Mouse (Mus musculus) heart, embryonic 12.5 days (tissue): Measurements from ENCODE around the gene Nabp2. TPM values are rescaled to one million over a fixed set of nuclear protein-coding genes. Genes with fewer than 3 reads are reported as not detected.

Experiments used
- ATAC-seq: fragments of 200-750 bp; cut with Nextera tagmentation; 2 replicates; pipeline ENCODE4 v1.8.0; 2017; ENCODE audit warnings: moderate TSS enrichment, moderate library complexity; ENCODE audit not compliant: insufficient number of reproducible peaks, low FRiP score
- H3K27ac ChIP-seq: fragments of 300-500 bp; sonication (generic); 2 replicates; pipeline ENCODE4 v1.5.1; 2016; ENCODE audit warnings: mild to moderate bottlenecking, moderate library complexity; ENCODE audit not compliant: poor library complexity, severe bottlenecking
- H3K27me3 ChIP-seq: fragments of 300-500 bp; sonication (generic); replicated peaks from 2 replicates; pipeline ENCODE4 v1.6.1; 2016; ENCODE audit warnings: mild to moderate bottlenecking, moderate library complexity
- H3K36me3 ChIP-seq: fragments of 300-500 bp; sonication (generic); 2 replicates; pipeline ENCODE4 v1.6.1; 2016; ENCODE audit warnings: mild to moderate bottlenecking, moderate library complexity
- H3K4me1 ChIP-seq: fragments of 300-500 bp; sonication (generic); replicated peaks from 2 replicates; pipeline ENCODE4 v1.6.1; 2016; ENCODE audit warnings: mild to moderate bottlenecking
- H3K4me2 ChIP-seq: fragments of 300-500 bp; sonication (generic); 2 replicates; pipeline ENCODE4 v1.6.1; 2016; ENCODE audit warnings: mild to moderate bottlenecking, moderate library complexity
- H3K4me3 ChIP-seq: fragments of 300-500 bp; sonication (generic); 2 replicates; pipeline ENCODE4 v1.5.1; 2016; ENCODE audit warnings: mild to moderate bottlenecking
- H3K9ac ChIP-seq: fragments of 300-500 bp; sonication (generic); 2 replicates; pipeline ENCODE4 v1.6.1; 2016; ENCODE audit warnings: mild to moderate bottlenecking, moderate library complexity
- H3K9me3 ChIP-seq: fragments of 300-500 bp; sonication (generic); replicated peaks from 2 replicates; pipeline ENCODE4 v1.6.1; 2016; ENCODE audit warnings: mild to moderate bottlenecking, moderate library complexity
- WGBS: fragments of 180-500 bp; shearing (Covaris S2); methylation state at CpG from one replicate; pipeline ENCODE4 v1.1.7; 2016; 5-methylcytosine and 5-hydroxymethylcytosine counted together
- polyA plus RNA-seq: library from polyadenylated mRNA; unstranded; fragments of >200 nt; fragmentation: Nextera tagmentation; extraction: Ambion mirVana; gene quantifications from 2 replicates; pipeline ENCODE4 v1.2.1, GENCODE M21; 2016

The Nabp2 gene
- polyA plus RNA-seq, 1 experiment from 2014 or later, result 57.9 TPM

GRCm38 (mm10) chr10:128429052-128429451 is 17.8 kb upstream of the Nabp2 start:
- H3K9ac ChIP-seq, result no peak overlapping the region
- no peak overlapping the region for H3K4me3 ChIP-seq
- WGBS, result 88% methylated on average over 5 of the region's 5 CpGs
- no peak for ATAC-seq
- H3K9me3 ChIP-seq, result no peaks in the 10 kb centered on the region
- peaks cover 5% of the 10 kb centered on the region for H3K4me1 ChIP-seq
- no peaks in the 10 kb centered on the region for H3K27me3 ChIP-seq
- H3K27ac ChIP-seq, result no peak overlapping the region
- peaks cover 63% of the 10 kb centered on the region for H3K36me3 ChIP-seq
- H3K4me2 ChIP-seq, result no peak overlapping the region

- no peak for ATAC-seq
- Histone ChIP-seq H3K4me1 (peaks cover 5% of the 10 kb centered on the region), H3K36me3 (peaks cover 75% of the 10 kb centered on the region), H3K9me3 (no peaks in the 10 kb centered on the region), H3K27me3 (no peaks in the 10 kb centered on the region), H3K27ac (no peak overlapping the region), H3K9ac (no peak overlapping the region), H3K4me3 (no peak overlapping the region), H3K4me2 (no peak overlapping the region)
- 75% methylated on average over 3 of the region's 3 CpGs for WGBS
These were observed 14.0 kb upstream of the Nabp2 start for GRCm38 (mm10) chr10:128425260-128425659.

DNA sequence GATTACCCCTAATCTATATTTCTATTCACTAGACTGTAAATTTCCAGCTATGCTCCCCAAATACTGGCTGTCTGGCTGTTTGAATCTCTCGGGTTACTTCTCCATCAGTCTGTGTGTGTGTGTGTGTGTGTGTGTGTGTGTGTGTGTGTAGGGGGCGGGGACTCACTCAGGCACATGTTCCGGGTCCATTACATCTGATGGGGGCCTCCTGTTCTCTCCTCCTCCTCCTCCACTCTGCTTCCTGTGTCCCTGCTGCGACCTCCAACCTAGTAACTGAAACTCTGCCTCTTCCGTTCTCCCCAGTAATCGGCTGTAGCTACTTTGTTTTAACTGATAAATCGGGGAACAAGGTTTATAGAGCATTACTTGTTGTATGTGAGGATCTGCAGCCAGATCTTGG is 13.3 kb upstream of the Nabp2 start:
- H3K4me1 ChIP-seq, result peaks cover 5% of the 10 kb centered on the region
- no peak overlapping the region for H3K4me3 ChIP-seq
- peaks cover 75% of the 10 kb centered on the region for H3K36me3 ChIP-seq
- H3K27me3 ChIP-seq, result no peaks in the 10 kb centered on the region
- ATAC-seq, result no peak
- H3K9me3 ChIP-seq, result no peaks in the 10 kb centered on the region
- H3K9ac ChIP-seq, result 0 out of 2 replicates have a peak overlapping the region, but pooled peaks have one; percentile 17
- 50% methylated on average over 7 of the region's 7 CpGs for WGBS
- H3K27ac ChIP-seq, result peak overlapping the region; percentile 62; the same call in 1 of the 2 replicates
- H3K4me2 ChIP-seq, result no peak overlapping the region

- no peak overlapping the region for H3K4me2 ChIP-seq
- H3K9me3 ChIP-seq, result no peaks in the 10 kb centered on the region
- no peak overlapping the region for H3K27ac ChIP-seq
- WGBS, result 62% methylated on average over 5 of the region's 5 CpGs
- no peaks in the 10 kb centered on the region for H3K27me3 ChIP-seq
- ATAC-seq, result no peak
- H3K4me3 ChIP-seq, result no peak overlapping the region
- H3K9ac ChIP-seq, result no peak overlapping the region
- peaks cover 78% of the 10 kb centered on the region for H3K36me3 ChIP-seq
- H3K4me1 ChIP-seq, result peaks cover 5% of the 10 kb centered on the region
These were observed 11.1 kb upstream of the Nabp2 start for GRCm38 (mm10) chr10:128422426-128422825.

DNA sequence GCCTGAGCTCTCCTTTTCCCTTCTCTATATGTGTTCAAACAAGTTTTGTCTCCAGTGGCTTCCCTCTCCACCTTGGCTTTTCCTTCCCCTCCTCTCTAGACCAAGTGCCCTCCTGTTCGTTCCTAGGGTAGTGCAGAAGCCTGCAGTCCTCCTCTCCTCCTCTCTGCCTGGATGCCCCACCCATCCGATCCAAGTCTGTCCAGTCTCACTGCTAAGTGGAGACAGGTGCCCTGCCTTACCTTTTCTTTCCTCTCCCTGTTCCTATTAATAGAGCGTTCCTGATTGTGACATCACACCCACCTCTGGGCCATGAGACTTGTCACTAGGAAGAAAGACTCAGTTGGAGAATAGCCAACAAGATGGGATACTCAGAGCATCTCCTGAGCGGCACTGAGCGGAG is 3.6 kb upstream of the Nabp2 start:
- H3K4me1 ChIP-seq, result peaks cover 39% of the 10 kb centered on the region
- H3K4me3 ChIP-seq, result no peak overlapping the region
- no peaks in the 10 kb centered on the region for H3K27me3 ChIP-seq
- H3K4me2 ChIP-seq, result no peak overlapping the region
- no peak for ATAC-seq
- peak overlapping the region; percentile 43; the same call in 1 of the 2 replicates for H3K9ac ChIP-seq
- H3K9me3 ChIP-seq, result no peaks in the 10 kb centered on the region
- peaks cover 54% of the 10 kb centered on the region for H3K36me3 ChIP-seq
- WGBS, result 77% methylated on average over 5 of the region's 5 CpGs
- H3K27ac ChIP-seq, result no peak overlapping the region

DNA sequence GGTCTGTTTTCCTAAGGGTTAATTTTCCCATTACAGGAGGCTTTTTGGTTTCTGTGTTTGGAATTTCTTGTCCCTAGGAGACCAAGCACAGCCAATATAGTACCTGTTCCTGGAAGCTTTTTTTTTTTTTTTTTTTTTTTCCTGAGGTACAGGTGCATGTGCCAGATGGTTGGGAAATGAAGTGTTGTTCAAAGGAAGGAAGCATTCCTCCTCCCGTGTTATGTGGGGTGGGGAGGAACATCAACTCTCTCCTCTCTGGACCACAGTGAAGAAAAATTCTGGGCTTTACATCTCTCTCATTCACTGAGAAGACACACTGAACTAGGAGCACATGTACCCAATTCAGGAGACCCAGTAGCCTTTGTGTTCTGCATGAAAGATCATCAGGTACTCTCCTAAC is 1.8 kb upstream of the Nabp2 start:
- ATAC-seq, result no peak
- Histone ChIP-seq H3K9ac (no peak overlapping the region), H3K36me3 (peaks cover 41% of the 10 kb centered on the region), H3K4me1 (peaks cover 49% of the 10 kb centered on the region), H3K4me2 (peak overlapping the region; percentile 84), H3K27me3 (no peaks in the 10 kb centered on the region), H3K9me3 (no peaks in the 10 kb centered on the region), H3K4me3 (peak overlapping the region; percentile 86), H3K27ac (no peak overlapping the region)
- WGBS, result 67% methylated on average over 1 of the region's 1 CpGs

DNA sequence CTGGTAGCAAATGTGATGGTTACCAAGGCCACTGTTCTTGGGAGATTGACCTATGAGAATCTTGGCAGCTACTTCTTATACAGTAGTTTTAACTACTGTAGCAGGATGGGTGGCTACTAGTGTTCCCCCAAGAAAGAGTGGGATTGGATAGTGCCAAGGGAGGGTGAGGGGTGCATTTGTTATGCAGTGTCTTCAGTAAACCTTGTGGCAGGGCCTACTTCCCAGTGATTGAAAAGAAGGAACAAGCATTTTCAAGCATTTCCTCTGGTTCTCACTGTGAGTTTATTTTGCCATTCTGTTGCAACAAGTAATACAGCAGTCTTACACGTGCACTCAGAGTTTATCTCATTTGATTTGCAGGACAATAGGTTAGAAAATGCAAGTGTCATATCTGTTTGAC is 1.3 kb upstream of the Nabp2 start:
- 36% methylated on average over 1 of the region's 1 CpGs for WGBS
- Histone ChIP-seq H3K27ac (peak overlapping the region; percentile 94; the same call in 1 of the 2 replicates), H3K4me3 (peak overlapping the region; percentile 86), H3K9me3 (no peaks in the 10 kb centered on the region), H3K27me3 (no peaks in the 10 kb centered on the region), H3K4me1 (peaks cover 49% of the 10 kb centered on the region), H3K4me2 (peak overlapping the region; percentile 84), H3K36me3 (peaks cover 41% of the 10 kb centered on the region), H3K9ac (peak overlapping the region; percentile 91)
- no peak for ATAC-seq

DNA sequence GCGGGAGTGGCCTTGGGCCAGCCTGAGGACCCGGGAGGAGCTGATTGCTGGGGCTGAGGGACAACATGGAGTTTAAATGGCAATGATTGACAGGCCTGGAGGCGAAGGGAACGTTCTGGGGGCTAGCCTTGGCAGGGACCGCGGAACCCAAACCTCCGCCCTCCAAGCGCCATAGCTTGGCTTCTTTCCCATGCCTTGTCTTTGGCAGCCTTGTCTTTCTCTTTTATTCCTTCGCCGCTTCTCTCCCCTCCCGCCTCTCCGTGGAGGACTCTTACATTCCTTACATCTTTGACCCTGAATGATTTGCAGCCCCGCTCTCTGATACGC is 726 bp upstream of the Nabp2 start:
- ATAC-seq, result no peak
- WGBS, result under 1% methylated on average over 14 of the region's 14 CpGs
- H3K27ac ChIP-seq, result peak overlapping the region; percentile 94
- H3K27me3 ChIP-seq, result no peaks in the 10 kb centered on the region
- H3K9me3 ChIP-seq, result no peaks in the 10 kb centered on the region
- peaks cover 49% of the 10 kb centered on the region for H3K4me1 ChIP-seq
- H3K9ac ChIP-seq, result peak overlapping the region; percentile 91
- peaks cover 37% of the 10 kb centered on the region for H3K36me3 ChIP-seq
- peak overlapping the region; percentile 84 for H3K4me2 ChIP-seq
- H3K4me3 ChIP-seq, result peak overlapping the region; percentile 86

GRCm38 (mm10) chr10:128410560-128410845 is 789 bp downstream of the Nabp2 start:
- Histone ChIP-seq H3K36me3 (peaks cover 36% of the 10 kb centered on the region), H3K9me3 (no peaks in the 10 kb centered on the region), H3K9ac (peak overlapping the region; percentile 65), H3K4me1 (peaks cover 49% of the 10 kb centered on the region), H3K27me3 (no peaks in the 10 kb centered on the region), H3K4me3 (peak overlapping the region; percentile 86), H3K4me2 (peak overlapping the region; percentile 84), H3K27ac (peak overlapping the region; percentile 94)
- no peak for ATAC-seq
- 21% methylated on average over 4 of the region's 4 CpGs for WGBS

DNA sequence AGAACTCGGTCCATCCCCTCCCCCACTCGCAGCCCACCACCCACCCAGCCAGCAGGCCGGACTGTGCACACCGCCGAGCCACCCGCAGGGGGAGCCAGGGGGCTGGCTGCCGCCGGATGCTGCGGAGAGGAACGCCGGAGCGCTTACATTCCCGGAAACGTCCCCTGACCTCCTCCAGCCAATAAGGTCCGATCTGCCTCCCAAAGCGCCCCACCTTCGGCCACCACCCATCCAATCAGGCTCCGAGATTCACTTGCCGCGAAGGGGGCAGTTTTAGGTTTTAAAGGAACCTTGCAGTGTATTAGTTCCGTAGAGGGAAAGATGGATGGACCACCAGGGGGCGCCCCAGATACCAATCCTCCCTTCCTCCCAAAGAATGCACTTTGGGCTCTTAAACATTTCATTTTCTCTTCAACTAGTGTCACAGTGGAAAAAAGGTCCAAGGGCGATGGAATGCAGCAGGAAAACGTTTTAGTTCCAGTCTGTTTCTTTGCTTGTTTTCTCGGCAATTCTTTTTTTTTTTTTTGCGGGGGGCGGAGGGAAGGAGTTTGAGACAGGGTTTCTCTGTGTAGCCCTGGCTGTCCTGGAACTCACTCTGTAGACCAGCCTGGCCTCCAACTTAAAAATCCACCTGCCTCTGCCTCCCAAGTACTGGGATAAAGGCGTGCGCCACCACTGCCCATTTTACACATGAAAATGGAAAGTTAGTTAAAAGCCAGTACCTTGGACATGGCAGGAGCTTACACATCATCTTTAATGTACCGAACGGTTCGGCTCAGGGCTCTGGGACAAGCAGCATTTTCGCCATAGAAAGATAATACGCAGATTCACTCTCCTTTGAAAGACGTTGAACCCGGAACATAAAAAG is 1.4 kb downstream of the Nabp2 start:
- Histone ChIP-seq H3K4me1 (peaks cover 47% of the 10 kb centered on the region), H3K9me3 (no peaks in the 10 kb centered on the region), H3K4me3 (peak overlapping the region; percentile 86), H3K27ac (peak overlapping the region; percentile 94), H3K27me3 (no peaks in the 10 kb centered on the region), H3K4me2 (peak overlapping the region; percentile 84), H3K36me3 (peaks cover 32% of the 10 kb centered on the region), H3K9ac (peak overlapping the region; percentile 88)
- peak; percentile 91 for ATAC-seq
- WGBS, result 7% methylated on average over 36 of the region's 36 CpGs

GRCm38 (mm10) chr10:128408591-128409535 is 2.4 kb downstream of the Nabp2 start:
- no peak for ATAC-seq
- Histone ChIP-seq H3K4me2 (peak overlapping the region; percentile 84), H3K9ac (peak overlapping the region; percentile 88), H3K4me1 (peaks cover 36% of the 10 kb centered on the region), H3K9me3 (no peaks in the 10 kb centered on the region), H3K36me3 (peaks cover 31% of the 10 kb centered on the region), H3K4me3 (peak overlapping the region; percentile 86), H3K27me3 (no peaks in the 10 kb centered on the region), H3K27ac (peak overlapping the region; percentile 58; the same call in 1 of the 2 replicates)
- WGBS, result 15% methylated on average over 35 of the region's 35 CpGs
